Mouse (Mus musculus) spleen, postnatal 36 days (tissue): ENCODE data around the gene Fstl1.

ENCODE experiments used
- DNase-seq, 2 experiments: peaks; one replicate each; pipeline ENCODE4 v3.0.0; 2022; ENCODE audit warnings: low spot score in 2 of 2, mixed read lengths in 1 of 2

Fstl1 gene

GRCm38 (mm10) chr16:37776860-37777651 is at the start of gene Fstl1:
Gene Fstl1 (plus strand): TSS chr16:37776873.
- DNase-seq: no peak

- DNase-seq: no peak
Measured at GRCm38 (mm10) chr16:37728674-37729073, 48.0 kb upstream of the Fstl1 start.

- DNase-seq: no peak
Measured at GRCm38 (mm10) chr16:37729381-37730150, 47.1 kb upstream of the Fstl1 start.

- no peak for DNase-seq
Measured at GRCm38 (mm10) chr16:37730293-37730835, 46.3 kb upstream of the Fstl1 start.

- DNase-seq: no peak
Measured at GRCm38 (mm10) chr16:37731431-37731830, 45.2 kb upstream of the Fstl1 start.

GRCm38 (mm10) chr16:37732023-37732761 is 44.5 kb upstream of the Fstl1 start:
- DNase-seq: no peak

- no peak for DNase-seq
Measured at GRCm38 (mm10) chr16:37740076-37740475, 36.6 kb upstream of the Fstl1 start.

- DNase-seq: no peak
Measured at GRCm38 (mm10) chr16:37742266-37742665, 34.4 kb upstream of the Fstl1 start.

- no peak for DNase-seq
Measured at GRCm38 (mm10) chr16:37752876-37753275, 23.8 kb upstream of the Fstl1 start.

- DNase-seq: no peak
Measured at GRCm38 (mm10) chr16:37753809-37754208, 22.9 kb upstream of the Fstl1 start.

GRCm38 (mm10) chr16:37754483-37754882 is 22.2 kb upstream of the Fstl1 start:
- no peak for DNase-seq

- DNase-seq: no peak
Measured at GRCm38 (mm10) chr16:37757223-37757622, 19.4 kb upstream of the Fstl1 start.

- no peak for DNase-seq
Measured at GRCm38 (mm10) chr16:37763797-37764196, 12.9 kb upstream of the Fstl1 start.

- DNase-seq: no peak
Measured at GRCm38 (mm10) chr16:37776166-37776859, 360 bp upstream of the Fstl1 start.

- no peak for DNase-seq
Measured at GRCm38 (mm10) chr16:37777796-37778475, 1.3 kb downstream of the Fstl1 start.

- no peak for DNase-seq
Measured at GRCm38 (mm10) chr16:37778529-37778928, 1.9 kb downstream of the Fstl1 start.

- DNase-seq: no peak
Measured at GRCm38 (mm10) chr16:37779651-37780280, 3.1 kb downstream of the Fstl1 start.

- DNase-seq: no peak
Measured at GRCm38 (mm10) chr16:37780386-37780785, 3.7 kb downstream of the Fstl1 start.

- no peak for DNase-seq
Measured at GRCm38 (mm10) chr16:37780911-37781310, 4.2 kb downstream of the Fstl1 start.

- no peak for DNase-seq
Measured at GRCm38 (mm10) chr16:37784526-37784925, 7.9 kb downstream of the Fstl1 start.
